Mouse (Mus musculus) heart, adult 2 months (tissue): Measurements from ENCODE around the gene Adrb1.

ENCODE experiments used
- CTCF ChIP-seq: fragments of 200-600 bp; IDR thresholded peaks from 2 replicates; pipeline ENCODE4 v1.8.1; 2022; ENCODE audit warnings: antibody characterized with exemption, mild to moderate bottlenecking, moderate library complexity
- POLR2A ChIP-seq: fragments of 200-500 bp; IDR thresholded peaks from 2 replicates; pipeline ENCODE4 v1.6.1; 2011; ENCODE audit warnings: mild to moderate bottlenecking, low read depth, low read length, control low read depth; ENCODE audit not compliant: insufficient read depth

DNA sequence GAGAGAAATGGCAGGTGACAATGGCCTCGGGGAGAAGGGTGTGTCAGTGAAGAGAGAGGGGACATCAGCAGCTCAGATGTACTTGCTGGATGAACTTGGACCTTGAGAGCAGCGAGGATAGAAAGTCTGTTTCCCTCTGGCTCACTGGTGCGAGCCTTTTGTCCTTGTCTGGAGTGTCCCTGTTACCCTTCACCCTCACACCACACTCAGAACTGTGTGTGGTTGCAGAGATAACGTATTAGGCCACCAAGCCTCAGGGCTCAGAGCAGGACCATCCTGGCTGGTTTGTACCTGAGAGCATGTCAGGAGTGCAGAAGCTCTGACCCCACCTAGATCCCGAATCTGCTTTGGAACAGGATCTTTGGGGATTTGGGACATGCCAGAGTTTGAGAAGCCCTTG is 46.3 kb upstream of the Adrb1 start:
- TF ChIP-seq CTCF, result no peak
- no peak for TF ChIP-seq POLR2A
